In genomic region chr11:97325224-97325623, GRCm38 (mm10) we compare ENCODE assay signal across 16 mouse cellular contexts. TPM values are rescaled to one million over a fixed set of nuclear protein-coding genes. Genes with fewer than 3 reads are reported as not detected.
DNase-seq lines count a peak whose midpoint lies in the region; ATAC-seq and TF ChIP-seq lines count a peak whose summit lies in the region.
"Had no signal": no experiment of that assay in that cellular context is flagged by ENCODE, and none has a peak within 500 bp of the region (broad histone marks: within the 10 kb centered on the region; RNA-seq: fewer than 3 reads in every experiment).

No protein-coding gene starts in this region.

- WGBS in kidney, postnatal 0 days, result 61% methylated on average over 1 of the region's 1 CpGs
- WGBS in thymus, adult 2 months, result 60% methylated on average over 1 of the region's 1 CpGs

- no peak overlapping the region for H3K27ac ChIP-seq in kidney, postnatal 0 days
- no peak overlapping the region for H3K27ac ChIP-seq in thymus, adult 2 months (ENCODE audit: control insufficient read depth, insufficient read depth, low read length)
- H3K27ac ChIP-seq in MEL (ENCODE audit: control insufficient read depth, low read depth, low read length), result no peak overlapping the region
- H3K27ac ChIP-seq: embryonic facial prominence, embryonic 12.5 days; hindbrain, embryonic 15.5 days had no signal

- TF ChIP-seq CTCF in kidney, postnatal 0 days (IDR thresholded peaks at IDR 0.05; ENCODE audit: low read depth), result peak; percentile 48
- TF ChIP-seq CTCF in thymus, adult 2 months (IDR thresholded peaks at IDR 0.05; ENCODE audit: borderline replicate concordance, control insufficient read depth, extremely low read depth, insufficient read depth, low read length, poor library complexity), result no peak
- TF ChIP-seq CTCF in MEL (IDR thresholded peaks at IDR 0.05 in 2 of 3, conservative IDR thresholded peaks at IDR 0.05 in 1 of 3; ENCODE audit: control insufficient read depth in 1 of 3, insufficient read depth in 1 of 3, low read depth in 2 of 3, low read length in 3 of 3, poor library complexity in 1 of 3, severe bottlenecking in 1 of 3), result peak; percentile 53 to 75 (median 72)

- TF ChIP-seq RAD21 in MEL (IDR thresholded peaks at IDR 0.05; ENCODE audit: low read depth, low read length), result no peak

- H3K36me3 ChIP-seq in kidney, postnatal 0 days (ENCODE audit: insufficient read depth, low read length), result peaks cover 46% of the 10 kb centered on the region
- peaks cover 11% of the 10 kb centered on the region; the same call in 1 of the 2 replicates for H3K36me3 ChIP-seq in thymus, adult 2 months (ENCODE audit: control insufficient read depth, insufficient read depth, low read length)
- H3K36me3 ChIP-seq in MEL (ENCODE audit: control insufficient read depth in 1 of 2, insufficient read depth in 2 of 2, low read length in 2 of 2), result peaks cover 0 to 23% of the 10 kb centered on the region in 2 experiments; a peak in 2 of 4 replicates

- H3K4me2 ChIP-seq in kidney, postnatal 0 days (ENCODE audit: low read length), result no peak overlapping the region
- H3K4me2 ChIP-seq: embryonic facial prominence, embryonic 12.5 days; hindbrain, embryonic 15.5 days had no signal

- no peaks in the 10 kb centered on the region for H3K27me3 ChIP-seq in kidney, postnatal 0 days (ENCODE audit: insufficient read depth, low read length)
- no peaks in the 10 kb centered on the region for H3K27me3 ChIP-seq in thymus, adult 2 months (ENCODE audit: control insufficient read depth, insufficient read depth, low read length)
- no peaks in the 10 kb centered on the region for H3K27me3 ChIP-seq in MEL (ENCODE audit: control insufficient read depth in 1 of 2, insufficient read depth in 2 of 2, low read length in 2 of 2)
- H3K27me3 ChIP-seq: embryonic facial prominence, embryonic 12.5 days; hindbrain, embryonic 15.5 days; megakaryocyte, embryonic 14.5 days had no signal

- H3K9ac ChIP-seq in kidney, postnatal 0 days (ENCODE audit: low read depth, low read length), result no peak overlapping the region
- H3K9ac ChIP-seq in MEL (ENCODE audit: control insufficient read depth, low read depth, low read length, poor library complexity, severe bottlenecking), result no peak overlapping the region
- H3K9ac ChIP-seq: embryonic facial prominence, embryonic 12.5 days; hindbrain, embryonic 15.5 days had no signal

- DNase-seq in kidney, postnatal 0 days (ENCODE audit: low spot score), result no peak
- DNase-seq in kidney, postnatal 25 days, result no peak
- DNase-seq in thymus, adult 2 months, result peak; percentile 34
- DNase-seq in thymus, postnatal 25 days, result no peak
- peak; percentile 71 for DNase-seq in MEL (ENCODE audit: low read depth, low spot score)
- DNase-seq in naive thymus-derived CD4-positive, alpha-beta T cell, adult 2 months (ENCODE audit: low read depth), result peak; percentile 29
- no peak for DNase-seq in cerebellum, postnatal 25 days
- DNase-seq in spleen, postnatal 14 days (ENCODE audit: low spot score in 2 of 2), result no peak
- DNase-seq: cerebellum, adult 9-11 months; heart, postnatal 10 days; layer of hippocampus, adult 9-11 months; right cerebral cortex, postnatal 14 days had no signal

- no peak overlapping the region for H3K4me3 ChIP-seq in kidney, postnatal 0 days (replicated peaks; ENCODE audit: low read depth, low read length)
- H3K4me3 ChIP-seq in thymus, adult 2 months (ENCODE audit: control insufficient read depth, insufficient read depth, low read length), result no peak overlapping the region
- no peak overlapping the region for H3K4me3 ChIP-seq in MEL (ENCODE audit: control insufficient read depth in 1 of 2, insufficient read depth in 1 of 2, low read depth in 2 of 2, low read length in 2 of 2)
- H3K4me3 ChIP-seq: embryonic facial prominence, embryonic 12.5 days; hindbrain, embryonic 15.5 days; megakaryocyte, embryonic 14.5 days had no signal

- TF ChIP-seq POLR2A in thymus, adult 2 months (IDR thresholded peaks at IDR 0.05; ENCODE audit: control insufficient read depth, extremely low read depth, insufficient read depth, low read length, poor library complexity), result no peak
- no peak for TF ChIP-seq POLR2A in MEL (IDR thresholded peaks at IDR 0.05; ENCODE audit: control insufficient read depth in 1 of 2, insufficient read depth in 1 of 2, low read depth in 1 of 2, low read length in 2 of 2, poor library complexity in 1 of 2)

- H3K9me3 ChIP-seq in kidney, postnatal 0 days (replicated peaks; ENCODE audit: low read length), result no peaks in the 10 kb centered on the region
- no peaks in the 10 kb centered on the region for H3K9me3 ChIP-seq in MEL (replicated peaks; ENCODE audit: insufficient read depth, low read length)
- H3K9me3 ChIP-seq: embryonic facial prominence, embryonic 12.5 days; hindbrain, embryonic 15.5 days; megakaryocyte, embryonic 14.5 days had no signal

- ATAC-seq in kidney, postnatal 0 days (replicated peaks; ENCODE audit: low FRiP score, low read depth), result no peak

- TF ChIP-seq EP300 in MEL (IDR thresholded peaks at IDR 0.05; ENCODE audit: low read depth in 1 of 2, low read length in 2 of 2), result no peak

- no peaks in the 10 kb centered on the region for H3K4me1 ChIP-seq in kidney, postnatal 0 days (replicated peaks; ENCODE audit: insufficient read depth, low read length)
- H3K4me1 ChIP-seq in thymus, adult 2 months (replicated peaks; ENCODE audit: control insufficient read depth, insufficient read depth, low read length), result no peaks in the 10 kb centered on the region
- H3K4me1 ChIP-seq in MEL (ENCODE audit: control insufficient read depth in 1 of 2, insufficient read depth in 2 of 2, low read length in 2 of 2), result no peaks in the 10 kb centered on the region
- H3K4me1 ChIP-seq: embryonic facial prominence, embryonic 12.5 days; hindbrain, embryonic 15.5 days had no signal

- H3K79me2 ChIP-seq in MEL (ENCODE audit: control insufficient read depth, insufficient read depth, low read length, poor library complexity), result no peaks in the 10 kb centered on the region

TF ChIP-seq in MEL, 35 proteins besides CTCF, POLR2A, EP300 and RAD21:
- TF ChIP-seq TBP (IDR thresholded peaks at IDR 0.05; ENCODE audit: low read depth, low read length) (peak; percentile 45; the same call in 1 of the 2 replicates), KAT2A (conservative IDR thresholded peaks at IDR 0.05; ENCODE audit: low read depth, low read length) (no peak), ETS1 (IDR thresholded peaks at IDR 0.05; ENCODE audit: low read depth, low read length) (no peak)

RNA-seq across cellular contexts. Expression of gene Mrpl45, which starts 9.7 kb away (rescaled TPM):
- polyA plus RNA-seq in kidney, postnatal 0 days (2015; fragmentation: Nextera tagmentation; extraction: Ambion mirVana), result 54.3 and 56.9 TPM in 2 replicates
- 13.2 and 14.1 TPM in 2 replicates for polyA plus RNA-seq in thymus, adult 2 months (2012; rRNA removed)
- 72.7 and 74.5 TPM in 2 replicates for total RNA-seq in MEL (2012; rRNA removed)
- 10 to 100 TPM in 1 of 2 experiments, not detected in 1; 65.0 TPM for polyA plus RNA-seq in MEL (2012; ENCODE audit: insufficient read depth in 1 of 2, insufficient read length in 2 of 2, low read depth in 1 of 2, low replicate concordance in 2 of 2, missing spikeins in 1 of 2)

RNA-seq across cellular contexts. Expression of gene Gpr179, which starts 26.7 kb away (rescaled TPM):
- polyA plus RNA-seq in kidney, postnatal 0 days (2015; fragmentation: Nextera tagmentation; extraction: Ambion mirVana), result 0.05 and 0.06 TPM in 2 replicates
- 0.54 and 0.70 TPM in 2 replicates for polyA plus RNA-seq in thymus, adult 2 months (2012; rRNA removed)
- total RNA-seq in MEL (2012; rRNA removed), result under 0.01 and 0.04 TPM in 2 replicates
- under 1 TPM in 1 of 2 experiments, not detected in 1; 0.01 TPM for polyA plus RNA-seq in MEL (2012; ENCODE audit: insufficient read depth in 1 of 2, insufficient read length in 2 of 2, low read depth in 1 of 2, low replicate concordance in 2 of 2, missing spikeins in 1 of 2)
- polyA plus RNA-seq: liver, embryonic 16.5 days had no signal

RNA-seq across cellular contexts. Expression of gene Socs7, which starts 37.1 kb away (rescaled TPM):
- polyA plus RNA-seq in kidney, postnatal 0 days (2015; fragmentation: Nextera tagmentation; extraction: Ambion mirVana), result 2.4 and 2.6 TPM in 2 replicates
- polyA plus RNA-seq in thymus, adult 2 months (2012; rRNA removed), result 17.3 and 17.8 TPM in 2 replicates
- total RNA-seq in MEL (2012; rRNA removed), result 18.7 and 21.0 TPM in 2 replicates
- polyA plus RNA-seq in MEL (2012; ENCODE audit: insufficient read depth in 1 of 2, insufficient read length in 2 of 2, low read depth in 1 of 2, low replicate concordance in 2 of 2, missing spikeins in 1 of 2), result 10 to 100 TPM in 1 of 2 experiments, not detected in 1; 19.3 TPM

RNA-seq across cellular contexts. Expression of gene Npepps, which starts 44.8 kb away (rescaled TPM):
- polyA plus RNA-seq in kidney, postnatal 0 days (2015; fragmentation: Nextera tagmentation; extraction: Ambion mirVana), result 46.5 TPM in 2 replicates
- 36.9 and 42.9 TPM in 2 replicates for polyA plus RNA-seq in thymus, adult 2 months (2012; rRNA removed)
- total RNA-seq in MEL (2012; rRNA removed), result 20.5 and 28.1 TPM in 2 replicates
- 10 to 100 TPM in 1 of 2 experiments, not detected in 1; 41.6 TPM for polyA plus RNA-seq in MEL (2012; ENCODE audit: insufficient read depth in 1 of 2, insufficient read length in 2 of 2, low read depth in 1 of 2, low replicate concordance in 2 of 2, missing spikeins in 1 of 2)

Comparison
In these comparisons a context has a peak if more than half of its experiments do, and no peak if none do; other contexts are left out.
1. DNase-seq: peak in thymus, adult 2 months (single experiment), MEL (single experiment) and naive thymus-derived CD4-positive, alpha-beta T cell, adult 2 months (single experiment); none in kidney, postnatal 0 days (single experiment), kidney, postnatal 25 days (0 of 2), thymus, postnatal 25 days (single experiment), cerebellum, postnatal 25 days (0 of 2) and spleen, postnatal 14 days (0 of 2).